24 mouse cellular contexts compared by ENCODE assay signal in genomic region chr5:132703455-132704100, GRCm38 (mm10).
DNase-seq lines count a peak whose midpoint lies in the region; ATAC-seq and TF ChIP-seq lines count a peak whose summit lies in the region.
"Had no signal": no experiment of that assay in that cellular context is flagged by ENCODE, and none has a peak within 500 bp of the region (broad histone marks: within the 10 kb centered on the region; RNA-seq: fewer than 3 reads in every experiment).

No protein-coding gene starts in this region.

- no peaks in the 10 kb centered on the region for H3K36me3 ChIP-seq in kidney, postnatal 0 days (ENCODE audit: insufficient read depth, low read length)
- no peaks in the 10 kb centered on the region for H3K36me3 ChIP-seq in lung, embryonic 16.5 days (ENCODE audit: control insufficient read depth, insufficient read depth, low read length)
- no peaks in the 10 kb centered on the region for H3K36me3 ChIP-seq in stomach, embryonic 16.5 days (ENCODE audit: control insufficient read depth, insufficient read depth, low read length)
- H3K36me3 ChIP-seq: forebrain, embryonic 12.5 days; hindbrain, embryonic 15.5 days; liver, embryonic 13.5 days; midbrain, embryonic 10.5 days had no signal

- intact Hi-C loops in heart, postnatal 25 days (cut with DNase I): no loop called here

- H3K4me2 ChIP-seq in kidney, postnatal 0 days (ENCODE audit: low read length): no peak overlapping the region
- no peak overlapping the region for H3K4me2 ChIP-seq in lung, embryonic 16.5 days (ENCODE audit: low read depth, low read length)
- no peak overlapping the region for H3K4me2 ChIP-seq in stomach, embryonic 16.5 days (ENCODE audit: low read depth, low read length)
- H3K4me2 ChIP-seq: forebrain, embryonic 12.5 days; hindbrain, embryonic 15.5 days; liver, embryonic 13.5 days had no signal

- no peak for TF ChIP-seq CTCF in kidney, postnatal 0 days (IDR thresholded peaks at IDR 0.05; ENCODE audit: low read depth)

- H3K4me1 ChIP-seq in kidney, postnatal 0 days (replicated peaks; ENCODE audit: insufficient read depth, low read length): no peaks in the 10 kb centered on the region
- H3K4me1 ChIP-seq in lung, embryonic 16.5 days (replicated peaks; ENCODE audit: control insufficient read depth, insufficient read depth, low read length): no peaks in the 10 kb centered on the region
- peaks cover 5% of the 10 kb centered on the region; the same call in 1 of the 2 replicates for H3K4me1 ChIP-seq in stomach, embryonic 16.5 days (ENCODE audit: control insufficient read depth, insufficient read depth, low read length)
- H3K4me1 ChIP-seq: hindbrain, embryonic 15.5 days; liver, embryonic 13.5 days had no signal

- no peak overlapping the region for H3K9ac ChIP-seq in kidney, postnatal 0 days (ENCODE audit: low read depth, low read length)
- H3K9ac ChIP-seq in lung, embryonic 16.5 days (ENCODE audit: low read length): no peak overlapping the region
- no peak overlapping the region for H3K9ac ChIP-seq in stomach, embryonic 16.5 days (ENCODE audit: low read length)
- H3K9ac ChIP-seq: forebrain, embryonic 12.5 days; hindbrain, embryonic 15.5 days; liver, embryonic 13.5 days had no signal

- H3K27me3 ChIP-seq in kidney, postnatal 0 days (ENCODE audit: insufficient read depth, low read length): no peaks in the 10 kb centered on the region
- no peaks in the 10 kb centered on the region for H3K27me3 ChIP-seq in lung, embryonic 16.5 days (ENCODE audit: control insufficient read depth, insufficient read depth, low read depth, low read length)
- H3K27me3 ChIP-seq in stomach, embryonic 16.5 days (ENCODE audit: control insufficient read depth, insufficient read depth, low read length): no peaks in the 10 kb centered on the region
- H3K27me3 ChIP-seq: forebrain, embryonic 12.5 days; hindbrain, embryonic 15.5 days; liver, embryonic 13.5 days; Patski had no signal

- no peak for ATAC-seq in kidney, postnatal 0 days (replicated peaks; ENCODE audit: low FRiP score, low read depth)
- ATAC-seq in lung, embryonic 16.5 days (ENCODE audit: low read depth): peak; percentile 65; the same call in 1 of the 2 replicates
- peak; percentile 72; the same call in 1 of the 2 replicates for ATAC-seq in stomach, embryonic 16.5 days (ENCODE audit: insufficient read depth, low FRiP score)
- ATAC-seq: CD4-positive, CD25-positive, alpha-beta regulatory T cell, adult 4 months; Patski had no signal

- no peaks in the 10 kb centered on the region for H3K9me3 ChIP-seq in kidney, postnatal 0 days (replicated peaks; ENCODE audit: low read length)
- H3K9me3 ChIP-seq in lung, embryonic 16.5 days (ENCODE audit: control insufficient read depth, low read length): no peaks in the 10 kb centered on the region
- H3K9me3 ChIP-seq in stomach, embryonic 16.5 days (replicated peaks; ENCODE audit: control insufficient read depth, low read length): no peaks in the 10 kb centered on the region
- H3K9me3 ChIP-seq: forebrain, embryonic 12.5 days; hindbrain, embryonic 15.5 days; liver, embryonic 13.5 days; midbrain, embryonic 10.5 days had no signal

- peak; percentile 81 for DNase-seq in heart, adult 11 months
- no peak for DNase-seq in heart, postnatal 25 days (ENCODE audit: low spot score)
- DNase-seq in kidney, postnatal 0 days (ENCODE audit: low spot score): peak; percentile 81
- DNase-seq in kidney, adult 8-10 months: no peak
- no peak for DNase-seq in lung, postnatal 25 days (ENCODE audit: low spot score)
- DNase-seq in cerebellum, postnatal 25 days: no peak
- DNase-seq: adrenal gland, adult 8-10 months; cerebellum, postnatal 10 days; gastrocnemius, postnatal 10 days; layer of hippocampus, adult 9-11 months; left cerebral cortex, postnatal 4 days; liver, embryonic 13.5 days; right cerebral cortex, postnatal 14 days; spleen, adult 18-20 months had no signal

- no peak overlapping the region for H3K4me3 ChIP-seq in kidney, postnatal 0 days (replicated peaks; ENCODE audit: low read depth, low read length)
- no peak overlapping the region for H3K4me3 ChIP-seq in lung, embryonic 16.5 days (ENCODE audit: low read length)
- H3K4me3 ChIP-seq in stomach, embryonic 16.5 days (replicated peaks; ENCODE audit: low read length): no peak overlapping the region
- H3K4me3 ChIP-seq: forebrain, embryonic 12.5 days; heart, adult 2 months; hindbrain, embryonic 15.5 days; left cerebral cortex, adult 2 months; liver, embryonic 13.5 days; midbrain, embryonic 10.5 days had no signal

- no peak overlapping the region for H3K27ac ChIP-seq in kidney, postnatal 0 days
- peak overlapping the region; percentile 49; the same call in 1 of the 2 replicates for H3K27ac ChIP-seq in lung, embryonic 16.5 days (ENCODE audit: low read length)
- peak overlapping the region; percentile 70 for H3K27ac ChIP-seq in stomach, embryonic 16.5 days (ENCODE audit: low read length)
- H3K27ac ChIP-seq: forebrain, embryonic 12.5 days; heart, adult 2 months; hindbrain, embryonic 15.5 days; left cerebral cortex, adult 2 months; liver, embryonic 13.5 days; macrophage; midbrain, embryonic 10.5 days had no signal

- WGBS in kidney, postnatal 0 days: 64% methylated on average over 10 of the region's 10 CpGs
- 64% methylated on average over 10 of the region's 10 CpGs for WGBS in lung, embryonic 16.5 days
- 51% methylated on average over 10 of the region's 10 CpGs for WGBS in stomach, embryonic 16.5 days

Comparison
In these comparisons a context has a peak if more than half of its experiments do, and no peak if none do; other contexts are left out.
1. DNase-seq: peak in heart, adult 11 months (single experiment) and kidney, postnatal 0 days (single experiment); none in heart, postnatal 25 days (single experiment), kidney, adult 8-10 months (0 of 2), lung, postnatal 25 days (single experiment) and cerebellum, postnatal 25 days (0 of 2).